In the genomic region with DNA sequence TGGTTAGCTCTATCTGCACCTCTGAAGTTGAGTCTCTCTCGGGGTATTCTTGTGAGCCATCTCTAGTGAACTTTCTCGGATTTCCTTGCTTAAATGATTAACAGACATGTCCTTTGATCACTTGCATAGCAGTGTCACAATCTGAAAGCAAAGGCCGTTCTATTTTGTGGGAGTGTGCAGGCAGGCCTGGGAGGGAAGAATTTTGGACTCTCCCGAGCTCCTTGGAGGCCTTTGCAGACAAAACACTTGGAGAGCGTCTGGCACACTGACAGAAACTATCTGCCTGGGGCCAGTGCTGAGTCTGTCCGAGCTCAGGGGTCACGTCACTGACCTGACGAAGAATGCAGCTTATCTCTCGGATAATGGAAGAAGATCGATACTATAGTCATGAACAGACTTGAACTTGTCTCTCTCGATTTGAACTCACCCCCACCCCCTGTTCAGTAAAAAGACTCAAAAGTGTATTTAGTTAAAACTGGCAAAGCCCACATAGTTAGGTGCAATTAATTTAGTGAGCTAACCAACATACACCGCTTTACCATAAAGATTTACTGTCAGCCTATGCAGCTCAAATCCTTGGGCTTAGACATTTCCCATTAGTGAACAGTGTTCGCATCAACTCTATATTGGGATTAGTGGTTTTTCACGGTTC, we compare ENCODE assay signal across 8 mouse cellular contexts.
DNase-seq lines count a peak whose midpoint lies in the region; ATAC-seq and TF ChIP-seq lines count a peak whose summit lies in the region.

No protein-coding gene starts in this region.

- no peak for TF ChIP-seq CTCF in ES-Bruce4 (IDR thresholded peaks at IDR 0.05; ENCODE audit: low read depth, low read length)
- no peak for TF ChIP-seq CTCF in heart, postnatal 0 days (IDR thresholded peaks at IDR 0.05; ENCODE audit: low read depth)

- peaks cover 9% of the 10 kb centered on the region for H3K9me3 ChIP-seq in ES-Bruce4 (replicated peaks; ENCODE audit: control insufficient read depth, insufficient read depth, low read length, poor library complexity, severe bottlenecking)
- H3K9me3 ChIP-seq in heart, postnatal 0 days (replicated peaks; ENCODE audit: control insufficient read depth, low read length), result no peaks in the 10 kb centered on the region
- H3K9me3 ChIP-seq in limb, embryonic 10.5 days (replicated peaks), result no peaks in the 10 kb centered on the region

- ATAC-seq in heart, postnatal 0 days (ENCODE audit: insufficient read depth, low read depth), result no peak
- ATAC-seq in megakaryocyte progenitor cell, adult 5-6 weeks (replicated peaks; ENCODE audit: poor library complexity), result no peak

- no peak overlapping the region for H3K4me3 ChIP-seq in ES-Bruce4 (ENCODE audit: low read depth, low read length)
- H3K4me3 ChIP-seq in heart, postnatal 0 days (ENCODE audit: low read depth, low read length), result no peak overlapping the region
- H3K4me3 ChIP-seq in limb, embryonic 10.5 days, result no peak overlapping the region

- H3K9ac ChIP-seq in ES-Bruce4 (ENCODE audit: low read depth, poor library complexity, severe bottlenecking), result no peak overlapping the region
- H3K9ac ChIP-seq in heart, postnatal 0 days (replicated peaks; ENCODE audit: low read depth, low read length), result no peak overlapping the region

- TF ChIP-seq POLR2A in ES-Bruce4 (IDR thresholded peaks at IDR 0.05; ENCODE audit: insufficient read depth, low read length), result no peak

- peak overlapping the region; percentile 55; the same call in 1 of the 2 replicates for H3K27ac ChIP-seq in ES-Bruce4 (ENCODE audit: insufficient read depth, low read length)
- H3K27ac ChIP-seq in heart, postnatal 0 days (ENCODE audit: low read depth), result peak overlapping the region; percentile 23; the same call in 1 of the 2 replicates
- peak overlapping the region; percentile 5; the same call in 1 of the 2 replicates for H3K27ac ChIP-seq in limb, embryonic 10.5 days

- 36% methylated on average over 14 of the region's 14 CpGs for WGBS in heart, postnatal 0 days
- WGBS in limb, embryonic 10.5 days, result 51% methylated on average over 14 of the region's 14 CpGs

- peak overlapping the region; percentile 13; the same call in 1 of the 2 replicates for H3K4me2 ChIP-seq in heart, postnatal 0 days (ENCODE audit: low read depth, low read length)

- no peaks in the 10 kb centered on the region for H3K27me3 ChIP-seq in ES-Bruce4 (ENCODE audit: control insufficient read depth, insufficient read depth, low read length, poor library complexity, severe bottlenecking)
- no peaks in the 10 kb centered on the region for H3K27me3 ChIP-seq in heart, postnatal 0 days (ENCODE audit: control insufficient read depth, insufficient read depth, low read length)
- H3K27me3 ChIP-seq in limb, embryonic 10.5 days (ENCODE audit: low read depth, poor library complexity, severe bottlenecking), result no peaks in the 10 kb centered on the region

- peaks cover 3% of the 10 kb centered on the region for H3K4me1 ChIP-seq in ES-Bruce4 (ENCODE audit: control insufficient read depth, insufficient read depth, low read length)
- peaks cover 8% of the 10 kb centered on the region; the same call in 1 of the 2 replicates for H3K4me1 ChIP-seq in heart, postnatal 0 days (ENCODE audit: control insufficient read depth, insufficient read depth)
- H3K4me1 ChIP-seq in limb, embryonic 10.5 days, result peaks cover 20% of the 10 kb centered on the region

- no peaks in the 10 kb centered on the region for H3K36me3 ChIP-seq in ES-Bruce4 (ENCODE audit: control insufficient read depth, insufficient read depth, low read length, poor library complexity, severe bottlenecking)
- H3K36me3 ChIP-seq in heart, postnatal 0 days (replicated peaks; ENCODE audit: control insufficient read depth, insufficient read depth, low read length), result no peaks in the 10 kb centered on the region
- H3K36me3 ChIP-seq in limb, embryonic 10.5 days, result no peaks in the 10 kb centered on the region

- peak; percentile 71; the same call in 1 of the 2 replicates for TF ChIP-seq EP300 in ES-Bruce4 (IDR thresholded peaks at IDR 0.05; ENCODE audit: insufficient read depth, low read depth, low read length)
- no peak for TF ChIP-seq EP300 in heart, postnatal 0 days (IDR thresholded peaks at IDR 0.05; ENCODE audit: low read depth)

- DNase-seq in embryo, embryonic 10 days (ENCODE audit: low spot score), result peak; percentile 67
- DNase-seq in heart, postnatal 0 days (ENCODE audit: low spot score), result no peak
- no peak for DNase-seq in limb, embryonic 10.5 days (ENCODE audit: low spot score)
- DNase-seq in retina, embryonic 14.5 days (ENCODE audit: low spot score), result peak; percentile 40
- DNase-seq in thymus, postnatal 10 days (ENCODE audit: low spot score in 2 of 2), result no peak
- no peak for DNase-seq in right cerebral cortex, postnatal 36 days (ENCODE audit: low spot score in 2 of 2)

Comparison
In these comparisons a context has a peak if more than half of its experiments do, and no peak if none do; other contexts are left out.
1. H3K27ac ChIP-seq: peak in every context shown above with its lines; median percentile 55 in ES-Bruce4; 23 in heart, postnatal 0 days; 5 in limb, embryonic 10.5 days.
2. DNase-seq: peak in embryo, embryonic 10 days (single experiment) and retina, embryonic 14.5 days (single experiment); none in heart, postnatal 0 days (single experiment), limb, embryonic 10.5 days (single experiment), thymus, postnatal 10 days (0 of 2) and right cerebral cortex, postnatal 36 days (0 of 2).